Mouse (Mus musculus) liver, embryonic 14.5 days (tissue): ENCODE results near the gene Mtfp1.

Experiments used
- CTCF ChIP-seq: IDR thresholded peaks from 2 replicates; pipeline ENCODE4 v1.5.1; 2016; ENCODE audit warnings: antibody characterized with exemption, low read depth, control low read depth
- EP300 ChIP-seq: IDR thresholded peaks from 2 replicates; pipeline ENCODE4 v1.6.1; 2016; ENCODE audit warnings: antibody characterized with exemption, low read depth

- TF ChIP-seq CTCF (no peak), EP300 (no peak)
Observed at GRCm38 (mm10) chr11:4143281-4144062, 48.2 kb upstream of the Mtfp1 start.
